Mouse (Mus musculus): Measurements from ENCODE around the gene Olig3. TPM values are rescaled to one million over a fixed set of nuclear protein-coding genes. Genes with fewer than 3 reads are reported as not detected.

The Olig3 gene
- total RNA-seq, 2 experiments from 2014 or later: not detected

DNA sequence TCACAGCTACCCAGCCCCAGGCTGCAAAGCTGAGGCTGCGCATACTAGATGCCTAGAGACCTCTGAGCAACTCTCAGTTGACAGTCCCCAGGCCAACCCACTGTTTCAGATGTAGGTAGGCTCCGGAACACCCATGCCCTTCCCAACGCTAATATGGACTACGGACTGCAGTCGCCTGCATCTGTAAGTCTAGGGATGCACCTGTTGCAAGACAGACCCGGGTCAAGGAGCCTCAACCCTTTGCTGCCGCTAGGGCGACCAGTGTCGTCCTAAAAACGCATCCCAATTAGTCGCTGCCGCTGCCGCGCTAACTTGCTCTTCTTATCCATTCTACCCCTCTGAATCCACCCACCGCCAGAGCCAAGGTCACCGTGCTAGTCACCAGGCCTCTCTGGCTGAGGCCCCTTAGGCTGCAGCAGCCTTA is 3.4 kb upstream of the Olig3 start:
- Histone ChIP-seq H3K4me3 (no peak overlapping the region), H3K27ac (no peak overlapping the region)
- TF ChIP-seq CTCF (conservative IDR thresholded peaks at IDR 0.05): no peak
- no peak for DNase-seq (ENCODE audit: low spot score in 2 of 2)

DNA sequence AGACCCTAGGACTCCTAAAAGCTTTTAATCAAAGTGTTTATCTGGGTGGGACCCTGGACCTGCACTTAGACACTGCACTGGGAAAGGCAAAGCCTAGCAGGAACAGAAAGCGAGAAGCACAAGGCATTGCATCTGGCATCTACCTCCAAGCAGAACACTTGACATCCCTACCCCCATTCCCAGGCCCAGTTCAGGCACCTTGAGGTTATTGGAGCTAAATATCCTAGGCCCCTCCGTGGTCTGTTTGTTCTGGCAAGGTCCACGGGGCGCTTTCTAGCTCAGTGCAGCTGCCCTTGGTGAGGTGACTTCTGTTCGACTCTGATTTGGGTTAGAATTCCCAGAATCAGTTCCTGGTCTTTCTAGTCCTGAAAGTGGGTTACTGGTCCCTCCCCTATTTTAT is 2.7 kb upstream of the Olig3 start:
- TF ChIP-seq CTCF (conservative IDR thresholded peaks at IDR 0.05): no peak
- no peak for DNase-seq (ENCODE audit: low spot score in 2 of 2)
- no peak overlapping the region for H3K4me3 ChIP-seq
- H3K27ac ChIP-seq: no peak overlapping the region

DNA sequence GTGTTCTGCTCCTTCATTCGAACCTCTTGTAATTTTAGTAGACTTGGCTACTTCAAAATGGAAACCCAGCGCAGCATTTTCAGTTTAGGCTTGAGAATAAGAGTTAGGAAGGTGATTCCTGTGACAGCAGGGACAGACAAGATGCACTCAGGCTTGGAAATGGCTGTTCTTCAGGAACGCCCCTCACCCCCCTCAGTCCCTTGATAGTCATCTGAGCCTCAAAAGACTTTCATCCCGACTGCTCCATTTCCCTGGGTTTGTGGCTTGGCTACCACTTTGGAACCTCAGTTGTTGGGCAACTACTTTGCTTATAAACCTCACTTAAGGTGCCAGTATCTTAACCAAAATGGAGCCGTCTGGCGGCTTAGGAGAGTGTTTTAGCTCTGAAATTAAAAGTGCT is 2.2 kb upstream of the Olig3 start:
- no peak overlapping the region for H3K4me3 ChIP-seq
- DNase-seq (ENCODE audit: low spot score in 2 of 2): no peak
- H3K27ac ChIP-seq: no peak overlapping the region
- TF ChIP-seq CTCF (conservative IDR thresholded peaks at IDR 0.05): no peak

DNA sequence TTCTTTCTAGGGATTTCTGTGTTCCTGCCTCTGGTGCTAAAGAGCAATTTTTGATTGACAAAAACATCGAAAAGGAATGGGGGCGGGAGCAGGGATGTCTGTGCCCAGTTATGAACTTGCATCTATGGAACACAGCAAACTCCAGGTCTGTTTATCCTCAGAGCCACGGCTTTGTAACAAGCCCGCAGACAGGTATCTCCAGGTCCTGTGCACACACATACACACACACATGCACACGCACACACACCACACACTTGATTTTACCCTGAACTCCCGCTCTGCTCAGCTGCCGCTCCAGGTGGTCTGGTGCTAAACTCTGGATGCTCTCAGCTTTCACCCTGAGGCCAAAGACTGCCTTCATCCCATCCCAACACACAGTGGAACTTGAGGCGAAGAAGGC is 1.3 kb upstream of the Olig3 start:
- DNase-seq (ENCODE audit: low spot score in 2 of 2): no peak
- Histone ChIP-seq H3K4me3 (no peak overlapping the region), H3K27ac (no peak overlapping the region)
- no peak for TF ChIP-seq CTCF (conservative IDR thresholded peaks at IDR 0.05)

DNA sequence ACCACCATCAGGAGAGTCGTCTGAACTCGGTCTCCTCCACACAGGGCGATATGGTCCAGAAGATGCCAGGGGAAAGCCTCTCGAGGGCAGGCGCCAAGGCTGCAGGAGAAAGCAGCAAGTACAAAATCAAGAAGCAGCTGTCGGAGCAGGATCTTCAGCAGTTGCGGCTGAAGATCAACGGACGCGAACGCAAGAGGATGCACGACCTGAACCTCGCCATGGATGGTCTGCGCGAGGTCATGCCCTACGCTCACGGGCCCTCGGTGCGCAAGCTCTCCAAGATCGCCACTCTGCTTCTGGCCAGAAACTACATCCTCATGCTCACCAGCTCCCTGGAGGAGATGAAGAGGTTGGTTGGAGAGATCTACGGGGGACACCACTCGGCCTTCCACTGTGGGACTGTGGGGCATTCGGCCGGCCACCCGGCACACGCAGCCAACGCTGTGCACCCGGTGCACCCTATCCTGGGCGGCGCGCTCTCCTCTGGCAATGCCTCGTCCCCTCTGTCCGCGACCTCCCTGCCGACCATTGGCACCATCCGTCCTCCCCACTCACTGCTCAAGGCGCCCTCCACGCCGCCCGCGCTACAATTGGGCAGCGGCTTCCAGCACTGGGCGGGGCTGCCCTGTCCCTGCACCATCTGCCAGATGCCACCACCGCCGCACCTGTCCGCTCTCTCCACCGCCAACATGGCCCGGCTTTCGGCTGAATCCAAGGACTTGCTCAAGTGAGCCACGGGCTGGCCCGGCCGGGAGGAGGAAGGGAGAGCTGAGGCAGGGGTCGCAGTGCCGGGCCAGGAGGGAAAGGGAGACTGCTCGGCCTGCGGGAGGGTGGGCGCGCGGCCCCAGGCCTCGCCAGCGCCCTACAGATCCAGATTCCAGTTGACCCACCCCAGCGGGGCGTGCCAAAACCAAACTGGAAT is 648 bp downstream of the Olig3 start:
- Histone ChIP-seq H3K27ac (no peak overlapping the region), H3K4me3 (no peak overlapping the region)
- DNase-seq (ENCODE audit: low spot score in 2 of 2): no peak
- no peak for TF ChIP-seq CTCF (conservative IDR thresholded peaks at IDR 0.05)

DNA sequence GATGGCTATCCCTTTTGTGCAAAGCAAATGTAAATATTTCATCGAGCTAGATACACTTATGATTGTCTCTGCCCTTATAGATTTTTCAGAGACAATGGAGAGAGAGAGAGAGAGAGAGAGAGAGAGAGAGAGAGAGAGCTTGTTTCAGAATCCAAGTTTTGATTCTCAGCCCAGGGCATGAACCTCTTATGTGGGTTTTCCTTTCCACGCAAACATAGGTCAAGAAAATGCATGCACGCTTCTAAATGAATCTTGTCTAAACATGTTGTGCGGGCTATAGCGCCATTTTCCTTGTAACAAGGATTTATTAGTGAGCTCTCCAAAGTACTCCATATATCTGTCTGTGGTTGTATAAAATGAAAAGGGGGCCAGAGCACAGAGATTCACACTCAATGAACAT is 1.5 kb downstream of the Olig3 start:
- DNase-seq (ENCODE audit: low spot score in 2 of 2): no peak
- no peak for TF ChIP-seq CTCF (conservative IDR thresholded peaks at IDR 0.05)
- H3K4me3 ChIP-seq: no peak overlapping the region
- no peak overlapping the region for H3K27ac ChIP-seq

DNA sequence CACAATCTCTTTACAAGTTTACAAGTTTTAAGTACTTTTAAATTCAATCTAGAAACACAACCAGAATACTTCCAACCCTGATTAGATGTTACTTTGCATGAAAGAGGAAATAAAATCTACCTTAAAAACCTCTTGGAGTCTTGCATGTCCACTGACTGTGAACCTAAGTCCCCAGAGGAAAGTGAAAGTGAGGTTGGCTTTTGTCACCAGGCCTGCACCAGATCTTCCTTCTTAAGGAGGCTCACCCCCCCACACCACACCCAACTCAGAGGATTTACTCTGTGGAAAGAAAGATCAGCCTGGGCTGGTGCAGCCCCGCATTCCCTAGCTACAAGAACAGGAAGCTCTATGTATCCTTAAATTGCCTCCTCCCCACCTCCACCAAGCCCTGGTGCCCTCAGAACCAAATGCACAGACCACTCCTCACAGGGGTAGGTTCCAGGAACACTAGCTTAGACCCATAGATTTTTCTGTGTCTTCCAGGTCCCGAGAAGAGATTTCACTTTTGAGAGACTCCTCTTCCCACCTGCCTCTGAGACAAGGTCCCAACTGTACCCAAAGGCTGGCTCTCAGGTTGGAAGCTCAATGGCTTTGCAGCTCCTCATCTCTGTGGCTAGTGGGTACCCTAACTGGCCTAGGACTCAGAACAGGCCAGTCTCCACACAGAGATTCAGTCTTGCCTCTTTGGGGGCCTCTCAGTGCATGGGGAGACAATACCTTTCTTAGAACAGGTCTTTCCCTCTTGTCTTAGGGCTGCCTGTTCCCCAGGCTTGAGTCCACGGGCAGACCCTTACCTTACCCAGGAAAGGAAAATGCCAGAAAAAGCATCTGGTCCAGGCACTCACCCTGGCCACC is 4.3 kb downstream of the Olig3 start:
- no peak for DNase-seq (ENCODE audit: low spot score in 2 of 2)
- Histone ChIP-seq H3K4me3 (no peak overlapping the region), H3K27ac (no peak overlapping the region)
- TF ChIP-seq CTCF (conservative IDR thresholded peaks at IDR 0.05): no peak

DNA sequence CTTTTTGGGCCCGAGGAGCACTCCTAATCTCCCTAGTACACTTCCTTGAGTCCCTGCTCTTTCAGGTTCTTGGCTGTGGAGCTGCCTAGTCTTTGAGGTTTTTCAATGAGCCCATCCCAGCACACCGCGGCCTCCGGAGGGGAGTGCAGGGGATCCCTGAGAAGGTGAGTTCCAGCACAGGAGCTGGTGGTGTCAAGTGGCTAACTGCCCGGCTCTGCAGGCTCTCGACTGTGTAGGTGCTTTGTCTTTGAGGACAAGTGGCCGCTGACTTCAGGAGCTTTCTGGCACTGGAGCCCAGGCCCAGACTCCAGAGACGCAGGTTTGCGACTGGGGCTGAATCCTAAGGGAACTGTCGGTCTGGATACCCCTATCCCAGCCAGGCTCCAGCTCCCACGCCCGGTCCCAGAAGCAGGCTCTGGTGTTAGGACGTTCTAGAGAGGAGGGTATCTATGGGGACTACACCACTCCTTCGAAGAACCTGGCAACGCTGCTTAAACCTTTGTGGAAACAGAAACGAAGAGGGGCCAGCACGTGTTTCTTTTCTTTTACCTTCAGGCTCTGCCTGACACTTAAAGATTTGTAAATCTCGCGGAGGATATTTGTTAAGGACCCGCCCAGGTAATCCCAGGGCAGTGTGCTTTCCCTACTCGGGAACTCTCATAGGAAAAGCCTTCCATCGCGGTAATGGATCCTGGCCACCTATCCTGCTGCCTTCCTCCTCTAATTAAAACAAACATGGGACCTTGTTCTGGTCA is 5.4 kb downstream of the Olig3 start:
- no peak for DNase-seq (ENCODE audit: low spot score in 2 of 2)
- no peak for TF ChIP-seq CTCF (conservative IDR thresholded peaks at IDR 0.05)
- H3K27ac ChIP-seq: no peak overlapping the region
- no peak overlapping the region for H3K4me3 ChIP-seq

DNA sequence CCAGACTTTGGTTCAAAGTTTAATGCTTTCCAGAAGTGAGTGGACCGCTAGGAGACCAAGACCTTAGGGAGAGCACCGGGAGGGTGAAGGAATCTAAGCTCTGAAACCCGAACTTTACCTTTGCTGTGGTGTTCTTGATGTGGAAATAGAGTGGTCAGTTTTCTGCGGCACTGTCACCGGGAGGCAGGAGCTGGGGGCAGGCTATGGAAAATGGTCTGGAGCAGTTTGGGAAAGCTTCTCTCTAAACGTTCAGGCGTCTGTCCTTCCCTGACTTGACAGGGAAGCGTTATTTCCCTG is 5.9 kb downstream of the Olig3 start:
- Histone ChIP-seq H3K27ac (no peak overlapping the region), H3K4me3 (no peak overlapping the region)
- no peak for DNase-seq (ENCODE audit: low spot score in 2 of 2)
- TF ChIP-seq CTCF (conservative IDR thresholded peaks at IDR 0.05): no peak

DNA sequence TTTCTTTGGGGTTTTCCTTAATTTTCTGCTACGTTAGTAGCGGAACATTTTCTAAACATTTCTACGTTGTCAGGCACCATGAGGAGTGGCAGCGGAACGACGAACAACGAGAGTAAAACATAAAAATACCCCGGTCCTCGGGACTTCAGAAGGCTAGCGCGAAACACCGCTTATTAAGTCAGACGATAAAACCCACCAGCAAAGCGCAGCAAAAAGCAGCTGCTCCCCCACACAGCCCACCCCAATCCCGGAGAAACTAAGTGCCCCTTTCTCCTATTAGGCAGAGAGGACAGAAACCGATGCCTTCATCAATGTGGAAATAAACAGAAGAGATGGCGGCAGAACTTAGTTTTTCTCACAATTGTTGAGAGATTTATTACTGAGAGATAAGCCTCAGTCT is 6.5 kb downstream of the Olig3 start:
- Histone ChIP-seq H3K4me3 (no peak overlapping the region), H3K27ac (no peak overlapping the region)
- no peak for DNase-seq (ENCODE audit: low spot score in 2 of 2)
- TF ChIP-seq CTCF (conservative IDR thresholded peaks at IDR 0.05): no peak

DNA sequence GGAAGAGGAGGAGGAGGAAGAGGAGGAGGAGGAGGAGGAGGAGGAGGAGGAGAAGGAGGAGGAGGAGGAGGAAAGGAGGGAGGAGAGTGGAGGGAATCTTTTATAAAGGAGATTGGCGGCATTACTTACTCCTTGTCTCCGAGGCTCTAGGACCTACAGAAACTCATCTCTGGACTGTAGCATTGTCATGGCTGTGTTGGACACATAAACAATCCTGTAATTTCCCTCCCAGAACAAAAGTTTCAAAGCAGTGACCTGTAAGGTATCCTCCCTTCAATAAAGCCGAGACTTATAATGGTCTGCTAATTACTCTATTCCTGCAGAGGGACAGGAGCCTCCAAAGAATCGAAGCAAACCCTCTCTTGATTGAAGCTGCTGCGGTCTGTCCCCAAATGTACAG is 7.0 kb downstream of the Olig3 start:
- DNase-seq (ENCODE audit: low spot score in 2 of 2): no peak
- no peak for TF ChIP-seq CTCF (conservative IDR thresholded peaks at IDR 0.05)
- H3K4me3 ChIP-seq: no peak overlapping the region
- no peak overlapping the region for H3K27ac ChIP-seq

DNA sequence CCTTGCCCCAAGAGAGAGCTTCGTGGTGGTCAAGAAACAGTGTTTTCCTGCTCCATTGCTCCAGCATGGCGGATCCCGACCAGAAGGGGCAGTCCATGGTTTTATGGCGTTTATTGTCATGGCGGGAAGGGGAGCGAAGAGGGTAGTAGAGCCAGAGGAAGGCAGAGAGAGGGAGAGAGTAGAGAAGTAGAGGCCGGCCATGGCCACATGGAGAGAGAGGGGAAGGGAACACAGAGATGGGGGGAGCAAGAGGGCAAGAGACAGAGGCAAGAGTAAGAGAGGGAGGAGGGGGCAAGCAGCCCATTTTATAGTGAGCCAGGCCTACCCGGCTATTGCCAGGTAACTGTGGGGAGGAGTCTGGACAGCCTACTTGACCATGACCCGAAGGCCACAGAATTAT is 12.8 kb downstream of the Olig3 start:
- no peak for TF ChIP-seq CTCF (conservative IDR thresholded peaks at IDR 0.05)
- no peak overlapping the region for H3K27ac ChIP-seq
- DNase-seq (ENCODE audit: low spot score in 2 of 2): no peak
- no peak overlapping the region for H3K4me3 ChIP-seq

DNA sequence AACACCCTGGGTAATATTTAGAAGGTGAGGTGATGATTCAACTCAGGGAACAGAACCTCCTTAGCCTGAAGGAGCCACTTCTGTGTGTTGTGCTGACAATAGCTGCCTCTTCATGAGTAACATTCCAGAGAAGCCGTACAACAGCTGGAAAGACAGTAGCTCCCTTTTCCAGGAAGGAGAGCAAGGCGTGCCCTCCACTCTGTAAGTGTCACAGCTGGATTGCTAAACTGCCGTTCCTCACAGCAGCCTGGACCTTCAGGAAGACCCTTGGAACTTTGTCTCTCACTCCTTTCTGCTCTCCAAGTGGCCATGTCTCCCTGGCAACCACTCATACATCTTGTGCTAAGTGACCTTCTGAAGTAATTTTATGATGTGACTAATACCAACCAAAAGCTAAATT is 13.8 kb downstream of the Olig3 start:
- Histone ChIP-seq H3K27ac (no peak overlapping the region), H3K4me3 (no peak overlapping the region)
- TF ChIP-seq CTCF (conservative IDR thresholded peaks at IDR 0.05): no peak
- no peak for DNase-seq (ENCODE audit: low spot score in 2 of 2)

Measured in layer of hippocampus, adult 2 months (tissue).